Mouse (Mus musculus) heart, postnatal 0 days (tissue): ENCODE results near the gene Mrps18b. TPM values are rescaled to one million over a fixed set of nuclear protein-coding genes. Genes with fewer than 3 reads are reported as not detected.
A peak's percentile ranks its signal among the peaks of the same experiment; 100 is the strongest.

Experiments
- ATAC-seq: fragments of 200-750 bp; cut with Nextera tagmentation; 2 replicates; pipeline ENCODE4 v1.8.0; 2017; ENCODE audit warnings: low read depth, moderate number of reproducible peaks, moderate library complexity; ENCODE audit not compliant: insufficient read depth
- DNase-seq: peaks from one replicate; pipeline ENCODE4 v3.0.0-alpha.2; 2016; ENCODE audit warnings: low spot score
- H3K27ac ChIP-seq: fragments of 300-500 bp; sonication (generic); 2 replicates; pipeline ENCODE4 v1.5.1; 2014; ENCODE audit warnings: low read depth, mild to moderate bottlenecking
- H3K27me3 ChIP-seq: fragments of 300-500 bp; sonication (generic); 2 replicates; pipeline ENCODE4 v1.6.1; 2014; ENCODE audit warnings: low read length, mixed read lengths; ENCODE audit not compliant: control insufficient read depth, insufficient read depth
- H3K36me3 ChIP-seq: fragments of 300-500 bp; sonication (generic); replicated peaks from 2 replicates; pipeline ENCODE4 v1.6.1; 2014; ENCODE audit warnings: low read length, mixed read lengths; ENCODE audit not compliant: control insufficient read depth, insufficient read depth
- H3K4me1 ChIP-seq: fragments of 300-500 bp; sonication (generic); 2 replicates; pipeline ENCODE4 v1.6.1; 2014; ENCODE audit warnings: antibody characterized with exemption; ENCODE audit not compliant: control insufficient read depth, insufficient read depth
- H3K4me2 ChIP-seq: fragments of 300-500 bp; sonication (generic); 2 replicates; pipeline ENCODE4 v1.6.1; 2014; ENCODE audit warnings: low read depth, mild to moderate bottlenecking, low read length, moderate library complexity
- H3K4me3 ChIP-seq: fragments of 300-500 bp; sonication (generic); 2 replicates; pipeline ENCODE4 v1.5.1; 2014; ENCODE audit warnings: low read depth, low read length
- H3K9ac ChIP-seq: fragments of 300-500 bp; sonication (generic); replicated peaks from 2 replicates; pipeline ENCODE4 v1.6.1; 2014; ENCODE audit warnings: low read depth, low read length, mixed read lengths
- H3K9me3 ChIP-seq: fragments of 300-500 bp; sonication (generic); replicated peaks from 2 replicates; pipeline ENCODE4 v1.6.1; 2016; ENCODE audit warnings: low read length; ENCODE audit not compliant: control insufficient read depth
- CTCF ChIP-seq: IDR thresholded peaks from 2 replicates; pipeline ENCODE4 v1.5.1; 2016; ENCODE audit warnings: antibody characterized with exemption, control low read depth, low read depth
- EP300 ChIP-seq: IDR thresholded peaks from 2 replicates; pipeline ENCODE4 v1.6.1; 2016; ENCODE audit warnings: antibody characterized with exemption, low read depth
- WGBS: fragments of 180-500 bp; shearing (Covaris S2); extraction: QIAGEN DNeasy Blood & Tissue Kit; methylation state at CpG from one replicate; pipeline ENCODE4 v1.1.7; 2014; 5-methylcytosine and 5-hydroxymethylcytosine counted together
- microRNA counts: library from miRNA; unstranded; fragments of <30 nt; microRNA quantifications from one replicate; lab custom pipeline; 2015
- microRNA-seq: library from miRNA; unstranded; fragments of <30 nt; microRNA quantifications from one replicate; pipeline ENCODE4, GENCODE M21; 2016
- polyA plus RNA-seq: library from polyadenylated mRNA; unstranded; fragments of >200 nt; fragmentation: Nextera tagmentation; extraction: Ambion mirVana; gene quantifications from 2 replicates; pipeline ENCODE4 v1.2.1, GENCODE M21; 2015
- total RNA-seq: library from RNA; depleted of rRNA; stranded (reverse); fragments of >200 nt; gene quantifications from 2 replicates; pipeline ENCODE4 v1.2.3, GENCODE M21; 2014; ENCODE audit warnings: low replicate concordance; rRNA removed

Gene Mrps18b
- total and polyA plus RNA-seq, 2 experiments from 2014 or later, result 73.7 to 77.0 TPM

DNA sequence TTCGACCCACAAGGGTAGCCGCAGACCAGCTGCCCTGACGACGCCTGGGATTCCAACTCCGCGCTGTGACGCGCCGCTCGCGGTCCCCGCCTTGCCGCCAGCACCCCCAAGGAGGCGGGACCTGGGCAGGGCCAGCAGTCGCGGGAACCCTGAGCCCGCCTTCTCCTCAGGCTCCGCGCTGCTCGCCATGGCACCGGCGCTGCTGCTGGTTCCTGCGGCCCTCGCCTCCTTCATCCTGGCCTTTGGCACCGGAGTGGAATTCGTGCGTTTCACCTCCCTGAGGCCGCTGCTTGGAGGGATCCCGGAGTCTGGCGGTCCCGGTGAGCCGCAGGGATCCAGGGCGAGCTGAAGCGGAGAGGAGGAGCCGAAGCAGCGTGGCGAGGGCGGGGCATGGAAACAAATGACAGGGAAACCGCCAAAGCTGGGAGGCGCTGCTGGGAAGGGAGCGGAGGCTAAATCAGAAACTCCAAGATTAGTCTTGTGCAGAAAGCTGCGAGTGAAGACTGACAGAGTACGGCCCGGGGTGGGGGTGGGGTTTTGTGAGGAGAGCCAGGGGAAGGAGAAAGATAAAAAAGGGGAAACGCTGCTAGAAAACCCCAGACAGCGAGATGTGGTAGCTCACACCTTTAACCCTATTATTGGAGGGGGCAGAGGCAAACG is 54.9 kb downstream of the Mrps18b start, which contains the start of gene Nrm:
Gene Nrm (plus strand): TSS at position 121 of the 660 bp plus-strand sequence.
- H3K9ac ChIP-seq, result peak within 1 kb of the TSS; percentile 60
- H3K27me3 ChIP-seq, result no peaks in the 10 kb centered on the region
- H3K9me3 ChIP-seq, result no peaks in the 10 kb centered on the region
- ATAC-seq (peak; percentile 89), DNase-seq (peak; percentile 97)
- peak within 1 kb of the TSS; percentile 78 for H3K4me2 ChIP-seq
- TF ChIP-seq CTCF, result peak; percentile 58
- TF ChIP-seq EP300, result peak; percentile 24; the same call in 1 of the 2 replicates
- H3K4me3 ChIP-seq, result peak within 1 kb of the TSS; percentile 82
- under 1% methylated on average over 47 of the region's 47 CpGs for WGBS
- peak within 1 kb of the TSS; percentile 89 for H3K27ac ChIP-seq
- H3K36me3 ChIP-seq, result peaks cover 19% of the 10 kb centered on the region
- peaks cover 10% of the 10 kb centered on the region; the same call in 1 of the 2 replicates for H3K4me1 ChIP-seq

DNA sequence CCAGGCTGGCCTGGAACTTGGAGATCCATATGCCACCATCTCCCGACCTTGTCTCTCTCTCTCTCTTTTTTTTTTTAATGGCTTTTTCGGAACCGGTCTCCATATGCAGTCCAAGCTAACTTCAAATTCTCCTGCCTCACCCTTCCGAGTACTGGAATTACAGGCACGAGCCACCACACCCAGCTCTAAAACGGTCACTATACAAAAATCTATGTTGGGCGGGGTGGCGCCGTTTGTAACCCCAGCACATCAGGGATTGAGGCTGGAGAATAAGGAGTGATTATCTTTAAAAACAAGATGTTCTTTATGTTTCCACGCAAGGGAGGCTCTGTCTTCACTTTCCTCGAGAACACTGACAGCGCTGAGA is 55.4 kb downstream of the Mrps18b start:
- Histone ChIP-seq H3K9ac (peak overlapping the region; percentile 60), H3K36me3 (peaks cover 19% of the 10 kb centered on the region), H3K4me2 (peak overlapping the region; percentile 78), H3K4me1 (peaks cover 10% of the 10 kb centered on the region; the same call in 1 of the 2 replicates), H3K4me3 (peak overlapping the region; percentile 82), H3K27me3 (no peaks in the 10 kb centered on the region), H3K27ac (peak overlapping the region; percentile 89), H3K9me3 (no peaks in the 10 kb centered on the region)
- WGBS, result 6% methylated on average over 12 of the region's 12 CpGs
- no peak for ATAC-seq
- DNase-seq, result no peak
- no peak for TF ChIP-seq EP300

MicroRNAs encoded within 50 kb of the gene (microRNA counts, 519-probe panel; counts per million panel counts)
- microRNA mmu-miR-1894-3p (lab: Ali Mortazavi, UCI) (not detected), microRNA mmu-miR-1894-5p (lab: Ali Mortazavi, UCI) (not detected), microRNA mmu-miR-877 (lab: Ali Mortazavi, UCI) (not detected)

Small RNA genes within 50 kb of the gene (microRNA-seq; reads per million reads assigned to microRNA genes)
- gene Gm28033 (not detected), gene Mir1894 (not detected), gene Mir877 (93.4 reads per million, percentile 54 among the genes with 10 or more reads in this experiment)

Other genes with a start within 250 kb of the Mrps18b start
- 25.5 and 59.8 TPM in 2 replicates for gene Vars2, start 248.8 kb downstream of the Mrps18b start, total RNA-seq
- gene Vars2, start 248.8 kb downstream of the Mrps18b start, polyA plus RNA-seq, result 9.4 and 9.8 TPM in 2 replicates
- 21.0 and 24.2 TPM in 2 replicates for gene Gtf2h4, start 242.7 kb downstream of the Mrps18b start, total RNA-seq
- gene Gtf2h4, start 242.7 kb downstream of the Mrps18b start, polyA plus RNA-seq, result 18.0 and 21.2 TPM in 2 replicates
- 105 and 206 TPM in 2 replicates for gene Ddr1, start 211.8 kb downstream of the Mrps18b start, total RNA-seq
- gene Ddr1, start 211.8 kb downstream of the Mrps18b start, polyA plus RNA-seq, result 63.9 and 71.8 TPM in 2 replicates
- 41.7 and 50.5 TPM in 2 replicates for gene Ier3, start 94.7 kb downstream of the Mrps18b start, total RNA-seq
- gene Ier3, start 94.7 kb downstream of the Mrps18b start, polyA plus RNA-seq, result 70.7 and 79.4 TPM in 2 replicates
- 161 and 163 TPM in 2 replicates for gene Flot1, start 93.2 kb downstream of the Mrps18b start, total RNA-seq
- gene Flot1, start 93.2 kb downstream of the Mrps18b start, polyA plus RNA-seq, result 122 and 132 TPM in 2 replicates
- 1,043 and 1,325 TPM in 2 replicates for gene Tubb5, start 78.1 kb downstream of the Mrps18b start, total RNA-seq
- 259 and 267 TPM in 2 replicates for gene Tubb5, start 78.1 kb downstream of the Mrps18b start, polyA plus RNA-seq
- 5.4 and 25.0 TPM in 2 replicates for gene Mdc1, start 74.9 kb downstream of the Mrps18b start, total RNA-seq
- gene Mdc1, start 74.9 kb downstream of the Mrps18b start, polyA plus RNA-seq, result 2.3 and 3.0 TPM in 2 replicates
- 16.1 and 36.2 TPM in 2 replicates for gene Nrm, start 55.1 kb downstream of the Mrps18b start, total RNA-seq
- 18.0 and 21.6 TPM in 2 replicates for gene Nrm, start 55.1 kb downstream of the Mrps18b start, polyA plus RNA-seq
- gene Ppp1r18, start 50.8 kb downstream of the Mrps18b start, total RNA-seq, result 30.0 and 35.0 TPM in 2 replicates
- gene Ppp1r18, start 50.8 kb downstream of the Mrps18b start, polyA plus RNA-seq, result 10.0 and 11.6 TPM in 2 replicates
- gene Dhx16, start 36.6 kb downstream of the Mrps18b start, total RNA-seq, result 18.2 and 24.1 TPM in 2 replicates
- gene Dhx16, start 36.6 kb downstream of the Mrps18b start, polyA plus RNA-seq, result 14.9 and 15.0 TPM in 2 replicates
- 32.5 and 36.6 TPM in 2 replicates for gene 2310061I04Rik, start 19.0 kb downstream of the Mrps18b start, total RNA-seq
- 51.9 and 53.1 TPM in 2 replicates for gene 2310061I04Rik, start 19.0 kb downstream of the Mrps18b start, polyA plus RNA-seq
- gene Atat1, start 6.3 kb downstream of the Mrps18b start, total RNA-seq, result 28.6 and 31.0 TPM in 2 replicates
- gene Atat1, start 6.3 kb downstream of the Mrps18b start, polyA plus RNA-seq, result 19.1 and 19.8 TPM in 2 replicates
- gene Ppp1r10, start within 50 bp of the Mrps18b start, total RNA-seq, result 11.2 and 20.7 TPM in 2 replicates
- 14.8 and 20.2 TPM in 2 replicates for gene Ppp1r10, start within 50 bp of the Mrps18b start, polyA plus RNA-seq
- 44.0 and 47.0 TPM in 2 replicates for gene Abcf1, start 53.4 kb upstream of the Mrps18b start, total RNA-seq
- 68.5 and 74.5 TPM in 2 replicates for gene Abcf1, start 53.4 kb upstream of the Mrps18b start, polyA plus RNA-seq
- gene Gnl1, start 63.5 kb upstream of the Mrps18b start, total RNA-seq, result 18.7 and 27.2 TPM in 2 replicates
- 26.2 and 30.0 TPM in 2 replicates for gene Gnl1, start 63.5 kb upstream of the Mrps18b start, polyA plus RNA-seq
- gene Prr3, start 63.8 kb upstream of the Mrps18b start, total RNA-seq, result 0.61 and 20.4 TPM in 2 replicates
- gene Prr3, start 63.8 kb upstream of the Mrps18b start, polyA plus RNA-seq, result 6.7 and 8.6 TPM in 2 replicates
- 6.2 TPM in 1 of 2 replicates, not detected in the other for gene H2-T24, start 104.2 kb upstream of the Mrps18b start, total RNA-seq
- 1.8 TPM in 2 replicates for gene H2-T24, start 104.2 kb upstream of the Mrps18b start, polyA plus RNA-seq
- gene H2-T23, start 116.5 kb upstream of the Mrps18b start, total RNA-seq, result 19.2 and 34.8 TPM in 2 replicates
- 10.3 and 10.8 TPM in 2 replicates for gene H2-T23, start 116.5 kb upstream of the Mrps18b start, polyA plus RNA-seq
- gene H2-T22, start 126.4 kb upstream of the Mrps18b start, total RNA-seq, result 17.4 and 19.6 TPM in 2 replicates
- gene H2-T22, start 126.4 kb upstream of the Mrps18b start, polyA plus RNA-seq, result 8.2 and 8.4 TPM in 2 replicates
- not detected in 2 replicates for gene Gm6034, start 126.6 kb upstream of the Mrps18b start, total RNA-seq
- not detected in 2 replicates for gene Gm6034, start 126.6 kb upstream of the Mrps18b start, polyA plus RNA-seq
- gene Gm11127, start 142.0 kb upstream of the Mrps18b start, total RNA-seq, result not detected in 2 replicates
- gene Gm11127, start 142.0 kb upstream of the Mrps18b start, polyA plus RNA-seq, result not detected in 2 replicates
- gene Gm19684, start 205.3 kb upstream of the Mrps18b start, total RNA-seq, result 0.35 TPM in 1 of 2 replicates, not detected in the other
- gene Gm19684, start 205.3 kb upstream of the Mrps18b start, polyA plus RNA-seq, result not detected in 2 replicates
- not detected in 2 replicates for gene Gm7030, start 213.0 kb upstream of the Mrps18b start, total RNA-seq
- not detected in 2 replicates for gene Gm7030, start 213.0 kb upstream of the Mrps18b start, polyA plus RNA-seq